Mouse (Mus musculus) retina, embryonic 14.5 days (tissue): ENCODE measurements around the gene Ehhadh.
"Not testable (repeated sequence)": the region's sequence is repeated elsewhere in the genome, so short reads cannot be mapped to it uniquely, and the experiment has no call there.

ENCODE experiments used
- DNase-seq: peaks from one replicate; pipeline ENCODE4 v3.0.0-alpha.2; 2015; ENCODE audit warnings: low spot score

Gene Ehhadh

DNA sequence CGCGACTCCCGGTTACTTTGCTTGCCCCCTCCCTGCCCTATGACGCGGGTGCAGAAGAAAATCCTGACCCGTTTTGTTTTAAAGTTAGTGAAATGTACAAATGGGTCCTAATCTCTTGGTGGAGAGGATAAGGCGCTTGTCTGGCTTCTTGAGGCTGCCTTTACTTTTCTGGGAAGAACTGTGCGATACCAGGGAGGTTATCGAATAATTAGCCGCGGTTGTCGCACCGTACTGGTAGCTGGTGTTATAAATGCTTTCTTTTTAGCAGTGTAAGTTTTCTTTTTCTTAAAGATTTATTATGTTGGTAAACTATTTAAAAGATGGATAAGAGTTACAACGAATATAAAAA, 7.1 kb upstream of the Ehhadh start:
- no peak for DNase-seq

DNA sequence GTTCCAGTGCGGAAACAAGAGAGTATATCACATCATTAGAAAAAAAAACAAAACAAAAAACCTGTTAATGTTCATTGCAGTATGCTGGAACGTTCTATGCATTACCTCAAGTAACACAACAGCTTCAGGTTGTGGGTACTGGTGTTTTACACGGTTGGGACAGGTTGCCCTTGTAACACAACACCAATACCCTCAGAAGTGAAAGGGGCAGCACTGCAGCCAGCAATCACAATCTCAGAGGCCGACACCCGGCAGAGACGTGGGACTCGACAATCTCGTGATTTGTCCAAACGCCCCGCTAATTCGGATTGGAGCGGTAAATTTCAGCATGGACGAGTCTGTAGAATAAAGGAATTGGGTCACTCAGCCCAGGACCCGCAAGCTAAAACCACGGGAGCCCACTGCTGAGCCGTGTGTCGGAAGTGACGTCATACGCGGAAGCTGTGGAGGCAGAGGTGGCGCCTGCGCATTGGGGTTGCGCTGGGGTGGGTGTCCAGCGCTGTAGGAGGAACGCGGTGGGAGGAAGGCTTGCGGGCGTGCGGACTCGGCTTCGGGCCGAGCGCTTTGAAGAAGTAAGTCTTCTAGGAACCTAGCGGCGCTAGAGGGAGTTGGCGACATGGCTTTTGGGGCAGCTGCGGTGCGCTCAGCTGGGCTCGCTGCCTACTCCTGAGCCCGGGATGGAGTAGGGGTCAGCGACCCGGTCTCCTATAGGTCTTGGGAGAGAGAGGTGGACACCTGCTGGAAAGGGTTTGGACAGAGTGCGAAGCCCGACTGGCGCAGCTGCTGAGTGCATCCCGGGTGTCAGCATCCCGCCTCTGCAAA, 6.5 kb upstream of the Ehhadh start, which contains the start of gene Map3k13:
Gene Map3k13, plus strand, starts transcription at position 472 of the 822 bp plus-strand sequence.
- DNase-seq = peak; percentile 98

- not testable (repeated sequence) for DNase-seq
Measured at GRCm38 (mm10) chr16:21793080-21793810, 5.6 kb upstream of the Ehhadh start.

DNA sequence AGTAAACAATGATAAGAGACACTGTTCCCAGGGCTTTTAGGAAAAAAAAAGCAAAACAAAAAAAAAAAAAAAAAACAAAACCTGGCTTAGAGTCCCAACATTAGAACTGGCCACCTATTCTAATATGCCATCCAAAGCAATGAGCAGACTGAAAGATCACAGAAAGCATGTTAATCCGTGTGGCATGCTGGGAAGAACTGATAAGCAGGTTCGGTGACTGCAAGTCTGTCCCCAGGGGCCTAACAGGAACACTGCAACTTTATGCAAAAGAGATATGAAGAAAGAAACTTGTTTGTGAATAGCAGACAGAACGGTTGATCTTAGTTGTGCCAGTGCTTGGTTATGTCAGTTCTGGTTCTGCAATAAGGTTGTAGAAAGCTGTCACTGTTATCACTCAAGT, 4.2 kb upstream of the Ehhadh start:
- DNase-seq = no peak

GRCm38 (mm10) chr16:21790469-21790868, 2.9 kb upstream of the Ehhadh start:
- no peak for DNase-seq

GRCm38 (mm10) chr16:21789180-21789579, 1.6 kb upstream of the Ehhadh start:
- DNase-seq = no peak

DNA sequence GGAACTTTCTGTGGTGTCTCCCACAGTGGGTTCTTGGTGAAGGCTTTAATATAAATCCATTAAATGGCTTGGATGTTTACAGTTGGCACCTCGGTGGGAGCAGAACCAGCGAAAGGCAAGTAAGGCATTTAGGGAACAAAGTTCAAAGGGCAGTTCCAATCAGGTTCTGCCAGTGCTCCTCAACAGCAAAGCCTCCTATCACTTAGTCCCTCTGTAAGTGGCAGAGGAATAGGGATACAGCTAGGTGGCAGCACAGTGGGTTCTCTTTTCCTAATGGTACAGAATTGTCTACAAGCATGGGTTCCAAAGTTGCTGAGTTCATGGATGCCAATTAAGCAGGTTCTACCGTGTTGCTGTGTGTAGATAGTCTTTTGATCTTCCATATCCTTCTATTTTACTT, 974 bp upstream of the Ehhadh start:
- DNase-seq = peak; percentile 26

- DNase-seq = no peak
Measured at GRCm38 (mm10) chr16:21786317-21786716, 1.3 kb downstream of the Ehhadh start.

- no peak for DNase-seq
Measured at GRCm38 (mm10) chr16:21785000-21785399, 2.6 kb downstream of the Ehhadh start.

- DNase-seq = no peak
Measured at GRCm38 (mm10) chr16:21782807-21783206, 4.8 kb downstream of the Ehhadh start.

- DNase-seq = no peak
Measured at GRCm38 (mm10) chr16:21781895-21782294, 5.7 kb downstream of the Ehhadh start.

- no peak for DNase-seq
Measured at GRCm38 (mm10) chr16:21781277-21781676, 6.3 kb downstream of the Ehhadh start.

- DNase-seq = no peak
Measured at GRCm38 (mm10) chr16:21779149-21779548, 8.5 kb downstream of the Ehhadh start.

- peak; percentile 64 for DNase-seq
Measured at GRCm38 (mm10) chr16:21778293-21778866, 9.2 kb downstream of the Ehhadh start.

DNA sequence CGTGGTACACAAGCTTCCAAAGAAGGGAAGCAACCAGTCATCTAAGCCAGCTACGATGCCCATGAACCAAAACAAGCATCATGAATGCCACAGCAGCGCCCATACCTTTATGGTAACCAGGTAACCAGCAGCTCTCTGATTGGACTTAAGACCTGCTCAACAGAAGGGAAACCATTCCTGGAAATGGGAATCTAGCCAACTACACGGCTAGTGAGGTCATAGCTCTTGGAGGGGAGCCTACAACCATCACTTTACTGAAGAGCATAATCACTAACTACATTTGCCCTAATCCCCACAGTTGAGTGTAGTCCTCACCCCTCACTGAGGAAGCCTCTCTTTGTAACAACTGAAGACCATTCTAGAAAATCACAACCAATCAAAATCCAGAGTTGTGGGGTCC, 12.9 kb downstream of the Ehhadh start:
- no peak for DNase-seq

GRCm38 (mm10) chr16:21769667-21770066, 17.9 kb downstream of the Ehhadh start:
- DNase-seq = peak; percentile 35

DNA sequence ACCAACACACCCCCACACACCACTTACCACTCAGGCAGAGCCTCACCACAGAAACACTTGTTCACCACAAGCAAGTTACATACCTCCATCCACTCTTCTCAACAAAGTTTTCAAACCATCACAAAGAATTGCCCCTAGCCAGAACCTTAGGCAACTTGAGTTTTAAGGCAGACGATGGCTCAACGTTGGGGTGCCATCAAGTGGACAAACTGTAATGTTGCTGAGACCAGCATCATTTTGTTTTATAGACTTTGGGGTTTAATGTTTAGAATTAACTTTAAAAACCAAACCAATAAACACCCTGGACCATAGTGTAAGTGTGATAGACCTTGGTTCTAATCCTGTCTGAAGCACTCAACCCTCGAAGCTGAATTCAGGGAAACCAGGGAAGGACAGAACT, 19.4 kb downstream of the Ehhadh start:
- peak; percentile 52 for DNase-seq

DNA sequence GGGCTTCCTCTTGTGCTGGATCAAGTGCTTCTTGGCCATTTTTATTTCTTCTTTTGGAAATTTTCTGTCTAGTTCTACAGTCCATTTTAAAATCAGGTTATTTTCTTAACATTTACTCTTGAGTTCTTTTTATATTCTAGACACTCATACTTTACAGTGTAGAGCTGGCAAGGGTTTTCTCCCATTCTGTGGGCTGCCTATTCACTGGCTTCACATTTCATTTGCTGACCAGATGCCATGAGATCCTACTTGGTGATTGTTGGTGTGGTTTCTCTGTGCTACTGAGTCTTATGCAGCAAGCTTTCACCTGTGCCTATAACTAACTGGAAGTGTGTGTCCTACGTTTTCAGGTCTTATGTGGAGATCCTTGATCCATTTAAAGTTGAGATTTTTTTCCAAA, 29.2 kb downstream of the Ehhadh start:
- DNase-seq = no peak

- DNase-seq = no peak
Measured at GRCm38 (mm10) chr16:21743401-21743800, 44.2 kb downstream of the Ehhadh start.

- peak; percentile 94 for DNase-seq
Measured at GRCm38 (mm10) chr16:21742898-21743297, 44.7 kb downstream of the Ehhadh start.

DNA sequence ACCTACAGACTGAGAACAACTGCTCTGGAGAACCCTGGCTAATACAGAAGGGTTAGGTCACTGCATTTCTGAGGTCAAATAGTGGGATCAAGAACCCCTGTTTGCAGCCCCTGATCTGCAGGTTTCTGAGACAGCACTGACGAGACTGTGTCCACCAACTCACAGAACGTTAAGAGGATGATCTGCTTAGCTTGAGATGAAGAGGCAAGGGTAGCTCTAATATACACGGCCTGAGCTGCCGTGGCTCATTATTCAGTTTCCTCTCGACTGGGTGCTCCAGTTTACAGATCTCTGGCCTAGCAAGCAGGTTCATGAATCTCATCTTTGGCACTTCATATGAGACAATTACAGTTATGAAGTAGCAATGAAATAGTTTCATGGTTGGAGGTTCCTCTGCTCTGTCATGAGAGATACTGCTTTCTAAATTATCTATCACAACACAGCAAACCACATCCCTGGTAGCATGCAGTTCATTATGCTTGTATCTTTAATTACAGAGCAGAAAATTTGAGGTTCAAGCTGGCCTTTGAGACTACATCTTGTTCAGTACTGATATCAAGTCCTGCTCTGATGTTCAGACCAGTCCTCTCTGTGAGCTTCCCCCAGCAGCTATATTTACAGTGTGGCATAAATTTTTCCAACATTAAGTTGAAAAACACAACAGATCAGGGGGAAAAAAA, 45.3 kb downstream of the Ehhadh start:
- peak; percentile 41 for DNase-seq

DNA sequence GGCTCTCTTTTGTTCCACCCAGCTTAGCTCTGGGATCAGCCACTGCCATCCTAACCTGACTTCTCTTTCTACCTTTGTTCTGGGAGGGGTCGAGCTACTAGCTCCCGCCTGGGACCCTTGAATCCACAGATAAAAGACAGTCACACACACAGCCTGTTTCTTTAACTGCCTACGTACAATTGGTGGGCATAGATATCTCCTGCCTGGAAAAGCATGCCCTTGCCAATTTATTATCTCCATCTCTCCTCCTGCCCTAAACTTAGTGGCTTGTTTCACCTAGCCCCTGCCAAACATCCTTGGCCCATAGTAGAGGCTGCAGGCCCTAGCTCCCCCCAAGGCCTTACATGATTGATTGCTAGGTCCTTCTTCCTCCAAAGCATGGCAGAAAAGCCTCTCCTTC, 46.1 kb downstream of the Ehhadh start:
- no peak for DNase-seq
